Mouse (Mus musculus) embryonic facial prominence, embryonic 11.5 days (tissue): ENCODE data around the gene Slit3. TPM values are rescaled to one million over a fixed set of nuclear protein-coding genes. Genes with fewer than 3 reads are reported as not detected.

Experiments used
- ATAC-seq: fragments of 200-750 bp; cut with Nextera tagmentation; replicated peaks from 2 replicates; pipeline ENCODE4 v1.8.0; 2017; ENCODE audit warnings: low read depth; ENCODE audit not compliant: insufficient number of reproducible peaks, low FRiP score, low TSS enrichment
- DNase-seq: peaks from one replicate; pipeline ENCODE4 v3.0.0-alpha.2; 2015; ENCODE audit warnings: low spot score
- H3K27ac ChIP-seq: fragments of 300-500 bp; sonication (generic); replicated peaks from 2 replicates; pipeline ENCODE4 v1.5.1; 2014; ENCODE audit warnings: mild to moderate bottlenecking, low read depth, low read length, control low read depth
- H3K27me3 ChIP-seq: fragments of 300-500 bp; sonication (generic); 2 replicates; pipeline ENCODE4 v1.6.1; 2014; ENCODE audit warnings: mild to moderate bottlenecking, low read length, moderate library complexity, mixed read lengths; ENCODE audit not compliant: control insufficient read depth, insufficient read depth
- H3K36me3 ChIP-seq: fragments of 300-500 bp; sonication (generic); replicated peaks from 2 replicates; pipeline ENCODE4 v1.6.1; 2014; ENCODE audit warnings: low read depth, mild to moderate bottlenecking, low read length, moderate library complexity, mixed read lengths; ENCODE audit not compliant: control insufficient read depth, insufficient read depth
- H3K4me1 ChIP-seq: fragments of 300-500 bp; sonication (generic); 2 replicates; pipeline ENCODE4 v1.6.1; 2014; ENCODE audit warnings: low read length, mixed read lengths; ENCODE audit not compliant: control insufficient read depth, insufficient read depth
- H3K4me2 ChIP-seq: fragments of 300-500 bp; sonication (generic); 2 replicates; pipeline ENCODE4 v1.6.1; 2014; ENCODE audit warnings: low read depth, mild to moderate bottlenecking, control low read depth, low read length, moderate library complexity
- H3K4me3 ChIP-seq: fragments of 300-500 bp; sonication (generic); 2 replicates; pipeline ENCODE4 v1.5.1; 2014; ENCODE audit warnings: low read depth, low read length, control low read depth
- H3K9ac ChIP-seq: fragments of 300-500 bp; sonication (generic); replicated peaks from 2 replicates; pipeline ENCODE4 v1.6.1; 2014; ENCODE audit warnings: mild to moderate bottlenecking, control low read depth, low read length
- H3K9me3 ChIP-seq: fragments of 300-500 bp; sonication (generic); replicated peaks from 2 replicates; pipeline ENCODE4 v1.6.1; 2016; ENCODE audit warnings: mild to moderate bottlenecking, low read length, inconsistent platforms, mixed read lengths; ENCODE audit not compliant: control insufficient read depth
- WGBS: fragments of 180-500 bp; shearing (Covaris S2); extraction: QIAGEN DNeasy Blood & Tissue Kit; methylation state at CpG from one replicate; pipeline ENCODE4 v1.1.7; 2014; 5-methylcytosine and 5-hydroxymethylcytosine counted together
- polyA plus RNA-seq: library from polyadenylated mRNA; unstranded; fragments of >200 nt; fragmentation: Nextera tagmentation; extraction: Ambion mirVana; gene quantifications from 2 replicates; pipeline ENCODE4 v1.2.1, GENCODE M21; 2014

The Slit3 gene
- polyA plus RNA-seq, 1 experiment from 2014 or later, result 10.5 TPM

GRCm38 (mm10) chr11:35204084-35204483 is 83.1 kb downstream of the Slit3 start:
- WGBS, result 51% methylated on average over 9 of the region's 9 CpGs
- no peak overlapping the region for H3K27ac ChIP-seq
- H3K9me3 ChIP-seq, result no peaks in the 10 kb centered on the region
- DNase-seq (peak; percentile 21), ATAC-seq (no peak)
- no peak overlapping the region for H3K4me3 ChIP-seq
- H3K9ac ChIP-seq, result no peak overlapping the region
- H3K27me3 ChIP-seq, result no peaks in the 10 kb centered on the region
- H3K36me3 ChIP-seq, result no peaks in the 10 kb centered on the region
- H3K4me1 ChIP-seq, result no peaks in the 10 kb centered on the region
- no peak overlapping the region for H3K4me2 ChIP-seq

- no peak overlapping the region for H3K4me3 ChIP-seq
- H3K27me3 ChIP-seq, result no peaks in the 10 kb centered on the region
- 56% methylated on average over 14 of the region's 14 CpGs for WGBS
- no peaks in the 10 kb centered on the region for H3K4me1 ChIP-seq
- H3K9me3 ChIP-seq, result no peaks in the 10 kb centered on the region
- no peak overlapping the region for H3K9ac ChIP-seq
- H3K27ac ChIP-seq, result no peak overlapping the region
- ATAC-seq (no peak), DNase-seq (peak; percentile 68)
- H3K4me2 ChIP-seq, result no peak overlapping the region
- H3K36me3 ChIP-seq, result no peaks in the 10 kb centered on the region
Measured at GRCm38 (mm10) chr11:35210728-35211682, 90.0 kb downstream of the Slit3 start.

DNA sequence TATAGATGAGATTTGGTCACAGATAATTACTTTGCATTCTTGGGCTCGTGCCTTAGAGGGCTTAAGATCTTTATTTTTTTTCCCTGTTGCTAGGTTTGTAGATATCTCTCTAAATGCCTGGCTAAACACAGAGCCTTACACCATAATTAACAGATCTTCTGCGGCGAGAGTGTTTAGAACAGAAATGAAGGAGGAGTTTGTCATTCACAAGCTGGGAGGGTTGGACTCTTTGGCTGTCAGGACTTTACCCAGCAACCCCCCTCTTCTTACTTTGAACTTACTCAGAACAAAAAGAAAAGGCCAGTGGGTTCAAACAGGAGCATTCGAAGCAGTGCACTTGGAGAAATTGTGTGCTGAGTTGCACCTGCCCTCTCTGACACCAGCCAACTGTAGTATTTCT is 103.0 kb downstream of the Slit3 start:
- H3K36me3 ChIP-seq, result no peaks in the 10 kb centered on the region
- no peak overlapping the region for H3K27ac ChIP-seq
- H3K4me2 ChIP-seq, result no peak overlapping the region
- no peak for ATAC-seq
- no peak overlapping the region for H3K4me3 ChIP-seq
- H3K4me1 ChIP-seq, result no peaks in the 10 kb centered on the region
- no peak overlapping the region for H3K9ac ChIP-seq
- H3K9me3 ChIP-seq, result no peaks in the 10 kb centered on the region
- no peaks in the 10 kb centered on the region for H3K27me3 ChIP-seq
- 33% methylated on average over 4 of the region's 4 CpGs for WGBS
- DNase-seq, result peak; percentile 45

DNA sequence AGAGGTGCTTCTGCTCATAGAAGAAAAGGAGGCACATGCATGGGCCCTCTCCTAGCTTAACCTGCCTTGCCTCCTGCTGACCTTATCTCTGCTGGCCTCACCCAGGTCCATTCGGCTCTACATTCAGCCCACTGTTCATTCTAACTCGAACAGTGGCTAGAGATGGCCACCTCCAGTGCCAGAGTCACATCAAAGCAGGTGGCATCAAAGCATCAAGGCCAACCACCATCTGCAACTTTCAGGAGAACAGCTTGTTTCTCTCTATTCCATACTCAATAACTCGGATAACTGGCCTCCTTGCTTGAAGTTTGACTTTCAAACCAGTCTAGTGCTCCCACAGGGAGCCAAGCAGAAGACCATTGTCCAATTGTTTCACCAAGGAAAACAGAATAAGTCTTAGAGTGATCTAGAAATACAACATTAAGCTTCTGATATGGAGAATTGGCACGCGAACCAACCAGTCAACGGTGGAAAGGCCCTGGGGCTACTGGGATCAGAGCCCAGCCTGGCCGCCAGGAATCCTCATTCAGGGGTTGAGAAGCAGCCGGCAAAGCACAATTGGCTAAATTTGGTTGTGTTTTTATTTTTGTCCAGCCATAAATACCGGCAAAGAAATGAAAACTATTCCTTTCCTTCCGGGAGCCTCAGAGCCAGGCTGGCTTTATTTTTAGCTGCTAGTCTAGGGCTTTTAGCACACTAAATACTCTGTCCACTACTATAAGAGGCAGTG is 110.5 kb downstream of the Slit3 start:
- H3K4me1 ChIP-seq, result no peaks in the 10 kb centered on the region
- DNase-seq (no peak), ATAC-seq (no peak)
- H3K27ac ChIP-seq, result no peak overlapping the region
- 85% methylated on average over 10 of the region's 10 CpGs for WGBS
- H3K4me3 ChIP-seq, result no peak overlapping the region
- H3K36me3 ChIP-seq, result no peaks in the 10 kb centered on the region
- H3K9me3 ChIP-seq, result no peaks in the 10 kb centered on the region
- H3K27me3 ChIP-seq, result no peaks in the 10 kb centered on the region
- H3K4me2 ChIP-seq, result no peak overlapping the region
- H3K9ac ChIP-seq, result no peak overlapping the region

- Histone ChIP-seq H3K4me3 (no peak overlapping the region), H3K36me3 (no peaks in the 10 kb centered on the region), H3K9ac (no peak overlapping the region), H3K4me1 (no peaks in the 10 kb centered on the region), H3K27ac (no peak overlapping the region), H3K27me3 (no peaks in the 10 kb centered on the region), H3K4me2 (no peak overlapping the region), H3K9me3 (no peaks in the 10 kb centered on the region)
- WGBS, result 92% methylated on average over 4 of the region's 4 CpGs
- DNase-seq, result no peak
- no peak for ATAC-seq
Measured at GRCm38 (mm10) chr11:35232321-35232720, 111.3 kb downstream of the Slit3 start.

GRCm38 (mm10) chr11:35241379-35241778 is 120.4 kb downstream of the Slit3 start:
- Histone ChIP-seq H3K4me3 (no peak overlapping the region), H3K4me1 (no peaks in the 10 kb centered on the region), H3K27me3 (no peaks in the 10 kb centered on the region), H3K4me2 (no peak overlapping the region), H3K27ac (no peak overlapping the region), H3K9me3 (no peaks in the 10 kb centered on the region), H3K36me3 (no peaks in the 10 kb centered on the region), H3K9ac (no peak overlapping the region)
- DNase-seq, result no peak
- no peak for ATAC-seq
- WGBS, result 93% methylated on average over 7 of the region's 7 CpGs

GRCm38 (mm10) chr11:35243597-35243996 is 122.6 kb downstream of the Slit3 start:
- ATAC-seq, result no peak
- Histone ChIP-seq H3K4me3 (no peak overlapping the region), H3K9me3 (no peaks in the 10 kb centered on the region), H3K27me3 (no peaks in the 10 kb centered on the region), H3K4me1 (no peaks in the 10 kb centered on the region), H3K27ac (peak overlapping the region; percentile 3; the same call in 1 of the 2 replicates), H3K9ac (no peak overlapping the region), H3K36me3 (no peaks in the 10 kb centered on the region), H3K4me2 (no peak overlapping the region; the same call in 1 of the 2 replicates)
- WGBS, result 31% methylated on average over 9 of the region's 9 CpGs
- peak; percentile 84 for DNase-seq

- H3K9me3 ChIP-seq, result no peaks in the 10 kb centered on the region
- WGBS, result 96% methylated on average over 7 of the region's 7 CpGs
Measured at GRCm38 (mm10) chr11:35244526-35244925, 123.5 kb downstream of the Slit3 start.

More at GRCm38 (mm10) chr11:35244526-35244925, 123.5 kb downstream of the Slit3 start:
- no peaks in the 10 kb centered on the region for H3K36me3 ChIP-seq
- ATAC-seq, result no peak
- no peak overlapping the region for H3K27ac ChIP-seq
- no peaks in the 10 kb centered on the region for H3K27me3 ChIP-seq
- no peak overlapping the region for H3K4me2 ChIP-seq
- no peak for DNase-seq
- H3K4me3 ChIP-seq, result no peak overlapping the region
- no peaks in the 10 kb centered on the region for H3K4me1 ChIP-seq
- no peak overlapping the region for H3K9ac ChIP-seq
